25 mouse cellular contexts compared by ENCODE assay signal in genomic region chr13:97320756-97321155, GRCm38 (mm10).
DNase-seq lines count a peak whose midpoint lies in the region; ATAC-seq and TF ChIP-seq lines count a peak whose summit lies in the region.
"Had no signal": no experiment of that assay in that cellular context is flagged by ENCODE, and none has a peak within 500 bp of the region (broad histone marks: within the 10 kb centered on the region; RNA-seq: fewer than 3 reads in every experiment).

No protein-coding gene starts in this region.

- intact Hi-C loops in heart, postnatal 14 days (cut with DNase I): loop anchor here (5.0 kb wide), 1 partner anchor 78 kb away; the partner anchor contains the start of gene Enc1

- no peak for TF ChIP-seq POLR2A in ES-Bruce4 (IDR thresholded peaks at IDR 0.05; ENCODE audit: insufficient read depth, low read length)

- WGBS in heart, embryonic 15.5 days: 32% methylated on average over 3 of the region's 4 CpGs
- WGBS in liver, embryonic 11.5 days: 27% methylated on average over 4 of the region's 4 CpGs
- 20% methylated on average over 3 of the region's 4 CpGs for WGBS in intestine, embryonic 16.5 days

- DNase-seq in heart, postnatal 14 days: no peak
- DNase-seq in liver, embryonic 11.5 days (ENCODE audit: low spot score): no peak
- no peak for DNase-seq in liver
- DNase-seq in 416B (ENCODE audit: low read depth): peak; percentile 21
- DNase-seq in yolk sac, embryonic 10.5 days (ENCODE audit: low spot score): no peak
- DNase-seq: adrenal gland, adult 2 months; cerebellum, adult 11-12 months; cerebellum, postnatal 10 days; forebrain, postnatal 0 days; gastrocnemius, postnatal 25 days; heart, adult 2 months; kidney, adult 11 months; kidney, postnatal 36 days; layer of hippocampus, postnatal 36 days; right cerebral cortex, postnatal 25 days; thymus, postnatal 14 days had no signal

- no peak overlapping the region for H3K4me3 ChIP-seq in heart, embryonic 15.5 days
- no peak overlapping the region for H3K4me3 ChIP-seq in liver, embryonic 11.5 days (ENCODE audit: low read depth, low read length)
- no peak overlapping the region for H3K4me3 ChIP-seq in ES-Bruce4 (ENCODE audit: low read depth, low read length)
- H3K4me3 ChIP-seq in intestine, embryonic 16.5 days (ENCODE audit: low read length): no peak overlapping the region
- H3K4me3 ChIP-seq: embryonic facial prominence, embryonic 10.5 days; heart, adult 2 months; hindbrain, embryonic 12.5 days; limb, embryonic 12.5 days; megakaryocyte, embryonic 14.5 days; midbrain, embryonic 13.5 days had no signal

- TF ChIP-seq CTCF in ES-Bruce4 (IDR thresholded peaks at IDR 0.05; ENCODE audit: low read depth, low read length): no peak

- no peaks in the 10 kb centered on the region for H3K27me3 ChIP-seq in heart, embryonic 15.5 days
- no peaks in the 10 kb centered on the region for H3K27me3 ChIP-seq in liver, embryonic 11.5 days (replicated peaks; ENCODE audit: control insufficient read depth, insufficient read depth, low read length)
- no peaks in the 10 kb centered on the region for H3K27me3 ChIP-seq in ES-Bruce4 (ENCODE audit: control insufficient read depth, insufficient read depth, low read length, poor library complexity, severe bottlenecking)
- H3K27me3 ChIP-seq in intestine, embryonic 16.5 days (replicated peaks; ENCODE audit: control insufficient read depth, insufficient read depth, low read length): no peaks in the 10 kb centered on the region
- H3K27me3 ChIP-seq: hindbrain, embryonic 12.5 days; limb, embryonic 12.5 days; midbrain, embryonic 13.5 days had no signal

- H3K4me1 ChIP-seq in heart, embryonic 15.5 days (replicated peaks): peaks cover 14% of the 10 kb centered on the region
- peaks cover 3% of the 10 kb centered on the region; the same call in 1 of the 2 replicates for H3K4me1 ChIP-seq in liver, embryonic 11.5 days (replicated peaks; ENCODE audit: control insufficient read depth, insufficient read depth, low read length)
- H3K4me1 ChIP-seq in ES-Bruce4 (ENCODE audit: control insufficient read depth, insufficient read depth, low read length): peaks cover 4% of the 10 kb centered on the region
- no peaks in the 10 kb centered on the region for H3K4me1 ChIP-seq in intestine, embryonic 16.5 days (ENCODE audit: control insufficient read depth, insufficient read depth, low read length)
- H3K4me1 ChIP-seq: megakaryocyte, embryonic 14.5 days had no signal

- H3K9ac ChIP-seq in heart, embryonic 15.5 days: no peak overlapping the region
- no peak overlapping the region for H3K9ac ChIP-seq in liver, embryonic 11.5 days (ENCODE audit: low read depth, low read length)
- no peak overlapping the region for H3K9ac ChIP-seq in ES-Bruce4 (ENCODE audit: low read depth, poor library complexity, severe bottlenecking)
- H3K9ac ChIP-seq in intestine, embryonic 16.5 days (ENCODE audit: low read depth, low read length): no peak overlapping the region
- H3K9ac ChIP-seq: forebrain, postnatal 0 days; hindbrain, embryonic 12.5 days; limb, embryonic 12.5 days; liver, embryonic 14.5 days; midbrain, embryonic 13.5 days had no signal

- H3K4me2 ChIP-seq in heart, embryonic 15.5 days: no peak overlapping the region
- H3K4me2 ChIP-seq in liver, embryonic 11.5 days: no peak overlapping the region
- no peak overlapping the region for H3K4me2 ChIP-seq in intestine, embryonic 16.5 days (ENCODE audit: low read depth, low read length)
- H3K4me2 ChIP-seq: hindbrain, embryonic 12.5 days; limb, embryonic 12.5 days; midbrain, embryonic 13.5 days had no signal

- TF ChIP-seq EP300 in ES-Bruce4 (IDR thresholded peaks at IDR 0.05; ENCODE audit: insufficient read depth, low read depth, low read length): no peak

- ATAC-seq in heart, embryonic 15.5 days (replicated peaks; ENCODE audit: insufficient number of reproducible peaks, insufficient read depth, low FRiP score, low read depth): 0 out of 2 replicates have a peak, but pooled peaks have one; percentile 7
- ATAC-seq in liver, embryonic 11.5 days (replicated peaks; ENCODE audit: low FRiP score): no peak
- ATAC-seq in intestine, embryonic 16.5 days: no peak
- ATAC-seq: forebrain, postnatal 0 days; midbrain, embryonic 13.5 days had no signal

- no peaks in the 10 kb centered on the region for H3K9me3 ChIP-seq in heart, embryonic 15.5 days (replicated peaks)
- no peaks in the 10 kb centered on the region for H3K9me3 ChIP-seq in liver, embryonic 11.5 days (ENCODE audit: control insufficient read depth, low read length)
- peaks cover 15% of the 10 kb centered on the region for H3K9me3 ChIP-seq in ES-Bruce4 (replicated peaks; ENCODE audit: control insufficient read depth, insufficient read depth, low read length, poor library complexity, severe bottlenecking)
- no peaks in the 10 kb centered on the region for H3K9me3 ChIP-seq in intestine, embryonic 16.5 days (ENCODE audit: control insufficient read depth, low read length)
- H3K9me3 ChIP-seq: embryonic facial prominence, embryonic 10.5 days; hindbrain, embryonic 12.5 days; limb, embryonic 12.5 days; midbrain, embryonic 13.5 days had no signal

- H3K36me3 ChIP-seq in heart, embryonic 15.5 days: no peaks in the 10 kb centered on the region
- no peaks in the 10 kb centered on the region for H3K36me3 ChIP-seq in liver, embryonic 11.5 days (ENCODE audit: control insufficient read depth, insufficient read depth, low read length)
- no peaks in the 10 kb centered on the region; the same call in 1 of the 2 replicates for H3K36me3 ChIP-seq in ES-Bruce4 (ENCODE audit: control insufficient read depth, insufficient read depth, low read length, poor library complexity, severe bottlenecking)
- no peaks in the 10 kb centered on the region for H3K36me3 ChIP-seq in intestine, embryonic 16.5 days (ENCODE audit: control insufficient read depth, insufficient read depth, low read length)
- H3K36me3 ChIP-seq: embryonic facial prominence, embryonic 10.5 days; hindbrain, embryonic 12.5 days; limb, embryonic 12.5 days; midbrain, embryonic 13.5 days had no signal

- H3K27ac ChIP-seq in heart, embryonic 15.5 days: peak overlapping the region; percentile 71
- 0 out of 2 replicates have a peak overlapping the region, but pooled peaks have one; percentile 25 for H3K27ac ChIP-seq in liver, embryonic 11.5 days (ENCODE audit: low read depth, low read length)
- peak overlapping the region; percentile 90 for H3K27ac ChIP-seq in ES-Bruce4 (ENCODE audit: insufficient read depth, low read length)
- no peak overlapping the region for H3K27ac ChIP-seq in intestine, embryonic 16.5 days (ENCODE audit: low read length)
- H3K27ac ChIP-seq: embryonic facial prominence, embryonic 10.5 days; heart, adult 2 months; hindbrain, embryonic 12.5 days; limb, embryonic 12.5 days; liver, embryonic 14.5 days; midbrain, embryonic 13.5 days had no signal
